Mouse (Mus musculus) forebrain, postnatal 0 days (tissue): ENCODE results near the gene Peg12. TPM values are rescaled to one million over a fixed set of nuclear protein-coding genes. Genes with fewer than 3 reads are reported as not detected.

Experiments used
- ATAC-seq: fragments of 200-750 bp; cut with Nextera tagmentation; 2 replicates; pipeline ENCODE4 v1.8.0; 2017; ENCODE audit warnings: mild to moderate bottlenecking, moderate library complexity
- DNase-seq: peaks from one replicate; pipeline ENCODE4 v3.0.0-alpha.2; 2015
- H3K27ac ChIP-seq: fragments of 300-500 bp; sonication (generic); 2 replicates; pipeline ENCODE4 v1.5.1; 2014; ENCODE audit warnings: low read depth, mild to moderate bottlenecking, antibody characterized with exemption, low read length, moderate library complexity, mixed read lengths
- H3K27me3 ChIP-seq: fragments of 300-500 bp; sonication (generic); 2 replicates; pipeline ENCODE4 v1.6.1; 2014; ENCODE audit warnings: mild to moderate bottlenecking, low read length, mixed read lengths; ENCODE audit not compliant: insufficient read depth
- H3K36me3 ChIP-seq: fragments of 300-500 bp; sonication (generic); 2 replicates; pipeline ENCODE4 v1.6.1; 2014; ENCODE audit warnings: mild to moderate bottlenecking, moderate library complexity; ENCODE audit not compliant: insufficient read depth
- H3K4me1 ChIP-seq: fragments of 300-500 bp; sonication (generic); 2 replicates; pipeline ENCODE4 v1.6.1; 2014; ENCODE audit warnings: antibody characterized with exemption; ENCODE audit not compliant: insufficient read depth
- H3K4me2 ChIP-seq: fragments of 300-500 bp; sonication (generic); 2 replicates; pipeline ENCODE4 v1.6.1; 2014; ENCODE audit warnings: low read depth, mild to moderate bottlenecking, moderate library complexity
- H3K4me3 ChIP-seq: fragments of 300-500 bp; sonication (generic); 2 replicates; pipeline ENCODE4 v1.5.1; 2014; ENCODE audit warnings: low read depth, low read length, mixed read lengths
- H3K9ac ChIP-seq: fragments of 300-500 bp; sonication (generic); 2 replicates; pipeline ENCODE4 v1.6.1; 2014; ENCODE audit warnings: mild to moderate bottlenecking
- H3K9me3 ChIP-seq: fragments of 300-500 bp; sonication (generic); 2 replicates; pipeline ENCODE4 v1.6.1; 2016; ENCODE audit warnings: low read length
- CTCF ChIP-seq: sonication (generic); IDR thresholded peaks from 2 replicates; pipeline ENCODE4 v1.5.1; 2016; ENCODE audit warnings: antibody characterized with exemption, control low read depth, low read depth
- WGBS: fragments of 180-500 bp; shearing (Covaris S2); extraction: QIAGEN DNeasy Blood & Tissue Kit; methylation state at CpG from one replicate; pipeline ENCODE4 v1.1.7; 2014; 5-methylcytosine and 5-hydroxymethylcytosine counted together
- polyA plus RNA-seq: library from polyadenylated mRNA; unstranded; fragments of >200 nt; fragmentation: Nextera tagmentation; extraction: Ambion mirVana; gene quantifications from 2 replicates; pipeline ENCODE4 v1.2.1, GENCODE M21; 2015
- total RNA-seq: library from RNA; depleted of rRNA; stranded (reverse); fragments of >200 nt; gene quantifications from 2 replicates; pipeline ENCODE4 v1.2.3, GENCODE M21; 2014; rRNA removed

The Peg12 gene
- total and polyA plus RNA-seq, 2 experiments from 2014 or later: 5.7 to 6.9 TPM

GRCm38 (mm10) chr7:62418346-62418745 lies 46.0 kb downstream of the Peg12 start:
- DNase-seq (peak; percentile 18), ATAC-seq (no peak)
- no peaks in the 10 kb centered on the region for H3K36me3 ChIP-seq
- peak overlapping the region; percentile 66 for H3K4me3 ChIP-seq
- no peak for TF ChIP-seq CTCF
- H3K4me1 ChIP-seq: no peaks in the 10 kb centered on the region
- no peak overlapping the region for H3K27ac ChIP-seq
- 39% methylated on average over 9 of the region's 9 CpGs for WGBS
- no peaks in the 10 kb centered on the region for H3K27me3 ChIP-seq
- H3K9me3 ChIP-seq: peaks cover 7% of the 10 kb centered on the region; the same call in 1 of the 2 replicates
- H3K9ac ChIP-seq: peak overlapping the region; percentile 81
- peak overlapping the region; percentile 48 for H3K4me2 ChIP-seq

- Histone ChIP-seq H3K4me2 (no peak overlapping the region), H3K4me3 (no peak overlapping the region), H3K9me3 (peaks cover 7% of the 10 kb centered on the region; the same call in 1 of the 2 replicates), H3K9ac (no peak overlapping the region), H3K36me3 (no peaks in the 10 kb centered on the region), H3K4me1 (no peaks in the 10 kb centered on the region), H3K27me3 (no peaks in the 10 kb centered on the region), H3K27ac (no peak overlapping the region)
- ATAC-seq (no peak), DNase-seq (no peak)
- TF ChIP-seq CTCF: no peak
Observed at GRCm38 (mm10) chr7:62416173-62416572, 48.1 kb downstream of the Peg12 start.

- ATAC-seq (no peak), DNase-seq (peak; percentile 4)
- Histone ChIP-seq H3K27ac (no peak overlapping the region), H3K4me3 (no peak overlapping the region), H3K36me3 (no peaks in the 10 kb centered on the region), H3K9me3 (peaks cover 7% of the 10 kb centered on the region; the same call in 1 of the 2 replicates), H3K4me1 (no peaks in the 10 kb centered on the region), H3K9ac (no peak overlapping the region), H3K4me2 (no peak overlapping the region), H3K27me3 (no peaks in the 10 kb centered on the region)
- WGBS: 50% methylated on average over 1 of the region's 1 CpGs
- no peak for TF ChIP-seq CTCF
Observed at GRCm38 (mm10) chr7:62415222-62415621, 49.1 kb downstream of the Peg12 start.

Other genes starting within 250 kb of the Peg12 start
- gene Ndn, start 117.9 kb downstream of the Peg12 start, total RNA-seq: 339 and 512 TPM in 2 replicates
- gene Ndn, start 117.9 kb downstream of the Peg12 start, polyA plus RNA-seq: 540 and 638 TPM in 2 replicates
- 8.7 and 21.4 TPM in 2 replicates for gene Magel2, start 87.5 kb downstream of the Peg12 start, total RNA-seq
- 4.1 and 8.6 TPM in 2 replicates for gene Magel2, start 87.5 kb downstream of the Peg12 start, polyA plus RNA-seq
- gene Mkrn3, start 44.4 kb downstream of the Peg12 start, total RNA-seq: 31.2 and 39.7 TPM in 2 replicates
- gene Mkrn3, start 44.4 kb downstream of the Peg12 start, polyA plus RNA-seq: 19.8 and 23.6 TPM in 2 replicates